Mouse (Mus musculus) lung, adult 10 weeks (tissue): ENCODE data around the gene Proser2. TPM values are rescaled to one million over a fixed set of nuclear protein-coding genes. Genes with fewer than 3 reads are reported as not detected.

Experiments used
- polyA plus RNA-seq: library from polyadenylated mRNA; stranded (reverse); fragments of 350-450 nt; fragmentation: Illumina TruSeq; extraction: RNeasy Lipid Tissue Mini Kit (QIAGEN cat#74804); gene quantifications from one replicate; pipeline ENCODE4 v1.2.3, GENCODE M21; 2014; ENCODE audit warnings: low read depth, low replicate concordance; ENCODE audit not compliant: insufficient read depth

Gene Proser2
- polyA plus RNA-seq, result 3.6 TPM

GRCm38 (mm10) chr2:6129555-6130355, at the start of gene Proser2:
Proser2 (minus strand) TSS chr2:6130211.

Other genes with a start within 250 kb of the Proser2 start
- 7.3 TPM for gene Sec61a2, start 234.8 kb downstream of the Proser2 start, polyA plus RNA-seq
- gene Dhtkd1, start 187.4 kb downstream of the Proser2 start, polyA plus RNA-seq, result 0.31 TPM
- gene Upf2, start 178.7 kb downstream of the Proser2 start, polyA plus RNA-seq, result 11.1 TPM
- 7.7 TPM for gene Echdc3, start 82.8 kb upstream of the Proser2 start, polyA plus RNA-seq
- gene Usp6nl, start 192.5 kb upstream of the Proser2 start, polyA plus RNA-seq, result 6.1 TPM